Mouse (Mus musculus): Measurements from ENCODE around the gene Ifnar1.

The Ifnar1 gene

GRCm38 (mm10) chr16:91538513-91538912 is 53.5 kb downstream of the Ifnar1 start:
- DNase-seq (ENCODE audit: low read depth, low spot score), result peak; percentile 62

- DNase-seq (ENCODE audit: low read depth, low spot score), result peak; percentile 76
Measured at GRCm38 (mm10) chr16:91541573-91542081, 56.6 kb downstream of the Ifnar1 start.

DNA sequence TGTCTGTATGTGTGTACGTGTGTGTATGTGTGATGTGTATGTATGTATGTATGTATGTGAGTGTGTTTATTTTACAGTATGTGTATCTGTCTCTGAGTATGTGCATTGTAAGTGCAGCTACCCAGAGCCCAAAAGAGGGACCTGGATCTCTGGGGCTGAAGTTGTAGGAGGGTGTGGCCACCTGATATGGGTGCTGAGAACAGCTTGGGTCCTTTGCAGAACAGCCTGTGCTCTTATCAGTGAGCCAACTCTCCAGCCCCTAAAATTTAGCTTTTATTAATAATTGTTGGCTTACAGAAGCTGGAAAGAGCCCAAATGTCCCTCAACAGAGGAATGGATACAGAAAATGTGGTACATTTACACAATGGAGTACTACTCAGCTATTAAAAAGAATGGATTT is 58.6 kb downstream of the Ifnar1 start:
- no peak for DNase-seq (ENCODE audit: low read depth, low spot score)

GRCm38 (mm10) chr16:91545597-91546281 is 60.7 kb downstream of the Ifnar1 start:
- peak; percentile 78 for DNase-seq (ENCODE audit: low read depth, low spot score)

- DNase-seq (ENCODE audit: low read depth, low spot score), result peak; percentile 48
Measured at GRCm38 (mm10) chr16:91546391-91546835, 61.4 kb downstream of the Ifnar1 start.

- peak; percentile 75 for DNase-seq (ENCODE audit: low read depth, low spot score)
Measured at GRCm38 (mm10) chr16:91546836-91547741, 62.1 kb downstream of the Ifnar1 start, which contains the start of gene Ifngr2. TSS of gene Ifngr2 (plus strand) at chr16:91547072.

GRCm38 (mm10) chr16:91547974-91548373 is 62.9 kb downstream of the Ifnar1 start:
- DNase-seq (ENCODE audit: low read depth, low spot score), result peak; percentile 47

DNA sequence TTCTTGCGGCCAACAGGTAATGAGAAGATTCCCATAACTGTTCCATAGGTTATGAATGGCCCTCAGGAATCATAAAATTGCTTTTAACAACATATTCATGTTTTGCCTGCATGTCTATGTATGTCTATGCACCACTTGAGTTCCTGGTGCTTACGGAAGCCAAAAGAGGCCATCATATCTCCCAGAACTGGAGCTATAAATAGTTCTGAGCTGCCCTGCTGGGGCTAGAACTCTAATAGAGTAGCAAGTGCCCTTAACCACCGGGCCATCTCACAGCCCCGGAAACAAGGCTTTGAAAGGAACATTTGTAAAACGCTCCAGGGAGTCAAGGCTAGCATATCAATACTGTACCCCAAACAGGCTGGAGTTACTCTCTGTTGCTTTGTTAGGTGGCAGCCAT is 63.5 kb downstream of the Ifnar1 start:
- DNase-seq (ENCODE audit: low read depth, low spot score), result peak; percentile 35

DNA sequence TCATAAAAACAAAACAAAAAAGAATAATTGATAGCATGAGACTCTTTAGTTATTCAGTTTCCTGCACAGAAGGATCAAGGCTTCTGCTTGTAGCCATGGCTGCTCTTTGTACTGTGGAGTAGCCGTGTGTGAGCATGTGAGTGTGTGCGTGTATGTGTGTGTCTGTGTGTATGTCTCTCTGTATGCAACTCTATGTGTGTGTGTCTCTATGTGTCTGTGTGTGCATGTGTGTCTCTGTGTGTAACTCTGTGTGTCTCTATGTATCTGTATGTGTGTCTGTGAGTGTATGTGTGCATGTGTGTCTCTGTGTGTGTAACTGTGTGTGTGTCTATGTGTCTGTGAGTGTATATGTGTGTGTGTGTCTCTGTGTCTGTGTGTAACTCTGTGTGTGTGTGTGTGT is 64.0 kb downstream of the Ifnar1 start:
- DNase-seq (ENCODE audit: low read depth, low spot score), result peak; percentile 55

DNA sequence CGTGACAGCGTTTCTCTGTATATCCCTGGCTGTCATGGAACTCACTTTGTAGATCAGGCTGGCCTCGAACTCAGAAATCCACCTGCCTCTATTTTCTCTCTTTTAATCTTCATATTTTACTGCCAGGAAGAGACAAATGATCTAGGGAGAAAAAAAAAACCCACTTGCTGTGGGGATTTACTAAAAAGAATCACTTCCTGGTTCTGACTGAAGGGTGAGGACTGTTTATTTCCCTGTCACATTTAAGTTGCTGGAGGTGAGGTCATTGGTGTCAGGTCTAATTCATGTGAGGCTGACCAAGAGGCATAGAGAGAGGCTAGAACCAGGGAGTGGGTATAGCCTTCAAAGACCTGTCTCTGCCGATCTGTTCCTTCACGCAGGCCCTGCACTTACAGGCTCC is 64.6 kb downstream of the Ifnar1 start:
- DNase-seq (ENCODE audit: low read depth, low spot score), result no peak

GRCm38 (mm10) chr16:91551081-91551524 is 66.1 kb downstream of the Ifnar1 start:
- DNase-seq (ENCODE audit: low read depth, low spot score), result peak; percentile 44

DNA sequence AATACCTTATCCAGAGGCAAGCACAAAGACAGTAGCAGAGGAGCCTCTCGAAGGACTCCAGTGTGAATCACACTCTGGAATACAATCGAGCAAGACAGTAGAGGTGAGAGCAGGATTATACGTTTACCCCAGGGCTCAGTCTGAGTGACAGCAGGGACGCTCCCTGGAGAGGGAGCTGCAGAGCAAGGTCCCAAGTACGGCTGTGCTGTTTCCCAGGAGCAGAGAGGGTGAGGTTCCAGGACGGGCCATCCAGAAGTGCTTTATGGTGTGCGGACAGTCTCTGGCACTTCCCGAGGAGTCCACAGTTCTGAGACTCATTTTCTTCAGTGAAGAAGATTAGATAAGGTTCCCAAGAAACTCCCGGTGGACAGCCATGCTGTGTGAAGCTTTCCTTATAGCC is 67.0 kb downstream of the Ifnar1 start:
- no peak for DNase-seq (ENCODE audit: low read depth, low spot score)

- peak; percentile 68 for DNase-seq (ENCODE audit: low read depth, low spot score)
Measured at GRCm38 (mm10) chr16:91553625-91554024, 68.6 kb downstream of the Ifnar1 start.

DNA sequence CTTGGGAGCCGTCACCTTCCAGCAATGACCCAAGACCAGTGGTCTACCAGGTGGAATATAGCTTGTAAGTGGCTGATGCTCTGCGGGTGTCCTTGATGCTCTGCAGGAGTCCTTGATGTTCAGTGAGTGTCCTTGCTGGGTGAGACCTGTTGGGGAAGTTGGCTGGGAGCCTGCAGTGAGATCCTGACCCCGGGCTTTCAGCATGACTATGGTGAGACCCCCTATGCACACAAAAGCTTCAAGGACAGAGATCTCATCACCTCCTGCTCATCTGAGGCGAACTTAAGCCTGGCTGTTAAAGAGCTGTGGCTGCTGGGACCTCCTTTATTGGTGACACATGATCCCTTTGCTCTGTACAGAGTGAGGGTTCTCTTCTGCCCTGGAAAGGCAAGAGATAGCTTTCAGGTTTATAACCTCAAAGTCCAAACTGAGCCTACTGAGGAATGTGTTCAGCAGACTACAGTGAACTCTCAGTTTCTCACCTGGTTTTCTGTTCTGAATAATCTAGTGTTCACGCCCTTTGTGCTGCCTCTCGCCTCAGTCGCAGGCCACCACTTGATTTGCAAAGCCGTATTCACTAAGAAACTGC is 70.1 kb downstream of the Ifnar1 start:
- no peak for DNase-seq (ENCODE audit: low read depth, low spot score)

DNA sequence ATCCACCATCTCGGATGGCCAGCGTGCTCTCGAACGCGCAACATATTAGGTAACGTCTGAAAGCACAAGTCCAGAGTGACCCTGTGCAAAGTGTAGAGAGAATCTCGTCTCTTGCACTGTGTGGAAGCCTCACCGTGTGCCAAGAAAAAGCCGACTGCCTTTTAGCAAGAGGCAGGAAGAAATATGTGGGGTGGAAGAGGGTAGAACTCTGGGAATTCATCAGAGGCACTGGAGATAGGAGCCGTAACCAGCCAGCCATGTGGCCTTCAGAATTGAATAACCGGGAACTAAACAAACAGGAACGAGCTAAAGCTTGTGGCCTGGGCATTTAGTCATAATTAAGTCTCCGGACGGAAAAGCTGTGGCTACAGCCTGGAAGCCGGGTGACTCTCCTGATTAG is 71.6 kb downstream of the Ifnar1 start:
- no peak for DNase-seq (ENCODE audit: low read depth, low spot score)
